Mouse (Mus musculus): ENCODE data around the gene Copa.

DNA sequence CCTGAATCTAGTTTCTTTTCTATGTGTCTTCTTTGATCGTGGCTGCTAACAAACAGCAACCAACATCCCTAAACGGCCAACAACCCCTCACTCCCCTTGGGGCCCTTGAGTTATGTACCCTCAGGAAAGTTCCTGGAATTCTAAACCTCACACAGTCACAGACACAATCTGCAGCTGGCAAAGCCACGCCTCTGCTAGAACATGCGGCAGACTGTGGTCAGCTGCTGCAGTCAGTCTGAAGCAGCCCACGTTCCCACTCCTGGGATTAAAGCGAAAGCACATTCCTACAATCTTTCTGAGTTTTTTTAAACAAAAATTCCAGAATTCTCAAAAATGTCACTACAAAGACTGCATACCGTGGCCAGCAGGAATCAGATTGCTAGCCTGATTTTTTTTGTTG lies 51.2 kb downstream of the Copa start:
- TF ChIP-seq CTCF (conservative IDR thresholded peaks at IDR 0.05; ENCODE audit: low read length) (no peak), NANOG (IDR thresholded peaks at IDR 0.05; ENCODE audit: borderline replicate concordance, low read length) (no peak)

Data from E14TG2a.4 (cell line).